Mouse (Mus musculus) cerebellum, adult 9-11 months (tissue): ENCODE data around the gene Gpr19.

Source experiments
- DNase-seq: peaks from one replicate; pipeline ENCODE4 v3.0.0; 2022

The Gpr19 gene

GRCm38 (mm10) chr6:134887008-134887407 lies 11.4 kb downstream of the Gpr19 start:
- DNase-seq = peak; percentile 53

GRCm38 (mm10) chr6:134886475-134886874 lies 11.9 kb downstream of the Gpr19 start:
- no peak for DNase-seq

- DNase-seq = no peak
These were observed 12.9 kb downstream of the Gpr19 start for GRCm38 (mm10) chr6:134885515-134885914.

GRCm38 (mm10) chr6:134883661-134884060 lies 14.7 kb downstream of the Gpr19 start:
- DNase-seq = no peak

- no peak for DNase-seq
These were observed 18.3 kb downstream of the Gpr19 start for GRCm38 (mm10) chr6:134880046-134880445.

GRCm38 (mm10) chr6:134879556-134879955 lies 18.8 kb downstream of the Gpr19 start:
- DNase-seq = no peak

- peak; percentile 84 for DNase-seq
These were observed 20.5 kb downstream of the Gpr19 start for GRCm38 (mm10) chr6:134877892-134878291.

GRCm38 (mm10) chr6:134877276-134877675 lies 21.1 kb downstream of the Gpr19 start:
- no peak for DNase-seq

GRCm38 (mm10) chr6:134876795-134877194 lies 21.6 kb downstream of the Gpr19 start:
- no peak for DNase-seq

GRCm38 (mm10) chr6:134873018-134873417 lies 25.4 kb downstream of the Gpr19 start:
- DNase-seq = no peak

GRCm38 (mm10) chr6:134872236-134872635 lies 26.1 kb downstream of the Gpr19 start:
- no peak for DNase-seq

GRCm38 (mm10) chr6:134870887-134871286 lies 27.5 kb downstream of the Gpr19 start:
- DNase-seq = no peak

GRCm38 (mm10) chr6:134870209-134870742 lies 28.1 kb downstream of the Gpr19 start:
- DNase-seq = no peak

- no peak for DNase-seq
These were observed 31.1 kb downstream of the Gpr19 start for GRCm38 (mm10) chr6:134867325-134867724.

GRCm38 (mm10) chr6:134866113-134866512 lies 32.3 kb downstream of the Gpr19 start:
- DNase-seq = no peak

GRCm38 (mm10) chr6:134863146-134863545 lies 35.2 kb downstream of the Gpr19 start:
- peak; percentile 90 for DNase-seq

GRCm38 (mm10) chr6:134862671-134863104 lies 35.7 kb downstream of the Gpr19 start:
- peak; percentile 48 for DNase-seq

- no peak for DNase-seq
These were observed 37.0 kb downstream of the Gpr19 start for GRCm38 (mm10) chr6:134861386-134861785.

GRCm38 (mm10) chr6:134860275-134860674 lies 38.1 kb downstream of the Gpr19 start:
- DNase-seq = no peak

GRCm38 (mm10) chr6:134859021-134859420 lies 39.4 kb downstream of the Gpr19 start:
- no peak for DNase-seq

- DNase-seq = no peak
These were observed 42.5 kb downstream of the Gpr19 start for GRCm38 (mm10) chr6:134855926-134856325.

- no peak for DNase-seq
These were observed 43.6 kb downstream of the Gpr19 start for GRCm38 (mm10) chr6:134854782-134855181.

GRCm38 (mm10) chr6:134849985-134850384 lies 48.4 kb downstream of the Gpr19 start:
- no peak for DNase-seq

- no peak for DNase-seq
These were observed 48.9 kb downstream of the Gpr19 start for GRCm38 (mm10) chr6:134849461-134849860.

- peak; percentile 38 for DNase-seq
These were observed 50.0 kb downstream of the Gpr19 start for GRCm38 (mm10) chr6:134848197-134848890.
